Mouse (Mus musculus) liver, postnatal 0 days (tissue): Measurements from ENCODE around the gene Cdx4. TPM values are rescaled to one million over a fixed set of nuclear protein-coding genes. Genes with fewer than 3 reads are reported as not detected.

ENCODE experiments used
- ATAC-seq: fragments of 200-750 bp; cut with Nextera tagmentation; 2 replicates; pipeline ENCODE4 v1.8.0; 2017; ENCODE audit warnings: mild to moderate bottlenecking, moderate library complexity
- DNase-seq: peaks from one replicate; pipeline ENCODE4 v3.0.0-alpha.2; 2016
- H3K27ac ChIP-seq: fragments of 300-500 bp; sonication (generic); 2 replicates; pipeline ENCODE4 v1.5.1; 2014; ENCODE audit warnings: antibody characterized with exemption, moderate library complexity, mild to moderate bottlenecking, low read depth
- H3K27me3 ChIP-seq: fragments of 300-500 bp; sonication (generic); 2 replicates; pipeline ENCODE4 v1.6.1; 2014; ENCODE audit warnings: low read length, control low read depth, mixed read lengths; ENCODE audit not compliant: insufficient read depth
- H3K36me3 ChIP-seq: fragments of 300-500 bp; sonication (generic); replicated peaks from 2 replicates; pipeline ENCODE4 v1.6.1; 2014; ENCODE audit warnings: mild to moderate bottlenecking, control low read depth, low read length, moderate library complexity, mixed read lengths; ENCODE audit not compliant: insufficient read depth
- H3K4me1 ChIP-seq: fragments of 300-500 bp; sonication (generic); 2 replicates; pipeline ENCODE4 v1.6.1; 2014; ENCODE audit warnings: antibody characterized with exemption, mild to moderate bottlenecking, control low read depth; ENCODE audit not compliant: insufficient read depth
- H3K4me2 ChIP-seq: fragments of 300-500 bp; sonication (generic); 2 replicates; pipeline ENCODE4 v1.6.1; 2014; ENCODE audit warnings: low read depth, mild to moderate bottlenecking, low read length, moderate library complexity, mixed read lengths
- H3K4me3 ChIP-seq: fragments of 300-500 bp; sonication (generic); 2 replicates; pipeline ENCODE4 v1.5.1; 2014; ENCODE audit warnings: low read depth, low read length
- H3K9ac ChIP-seq: fragments of 300-500 bp; sonication (generic); replicated peaks from 2 replicates; pipeline ENCODE4 v1.6.1; 2014; ENCODE audit warnings: mild to moderate bottlenecking, moderate library complexity
- H3K9me3 ChIP-seq: fragments of 300-500 bp; sonication (generic); 2 replicates; pipeline ENCODE4 v1.6.1; 2016; ENCODE audit warnings: mild to moderate bottlenecking, control low read depth, low read length, mixed read lengths
- CTCF ChIP-seq: sonication (generic); IDR thresholded peaks from 2 replicates; pipeline ENCODE4 v1.5.1; 2016; ENCODE audit warnings: antibody characterized with exemption, low read depth
- EP300 ChIP-seq: IDR thresholded peaks from 2 replicates; pipeline ENCODE4 v1.6.1; 2016; ENCODE audit warnings: antibody characterized with exemption, low read depth, mild to moderate bottlenecking
- WGBS: fragments of 180-500 bp; shearing (Covaris S2); extraction: QIAGEN DNeasy Blood & Tissue Kit; methylation state at CpG from one replicate; pipeline ENCODE4 v1.1.7; 2014; ENCODE audit not compliant: insufficient replicate concordance; 5-methylcytosine and 5-hydroxymethylcytosine counted together
- polyA plus RNA-seq: library from polyadenylated mRNA; unstranded; fragments of >200 nt; fragmentation: Nextera tagmentation; extraction: Ambion mirVana; gene quantifications from 2 replicates; pipeline ENCODE4 v1.2.1, GENCODE M21; 2015

Gene Cdx4
- polyA plus RNA-seq, 1 experiment from 2014 or later = not detected

DNA sequence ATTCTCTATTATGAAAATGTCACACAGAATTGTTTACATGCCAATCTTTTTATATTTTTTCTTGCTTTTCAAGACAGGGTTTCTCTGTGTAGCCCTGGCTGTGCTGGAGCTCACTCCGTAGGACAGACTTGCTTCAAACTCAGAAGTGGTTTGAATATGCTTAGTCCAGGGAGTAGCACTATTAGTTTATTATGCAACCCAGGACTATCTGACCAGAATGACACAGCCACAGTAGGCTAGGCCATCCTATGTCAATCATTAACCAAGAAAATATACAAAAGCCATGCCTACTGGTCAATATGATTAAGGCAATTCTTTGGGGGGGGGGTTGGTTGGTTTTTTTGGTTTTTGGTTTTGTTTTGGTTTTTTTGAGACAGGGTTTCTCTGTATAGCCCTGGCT, 12.9 kb upstream of the Cdx4 start:
- Histone ChIP-seq H3K27ac (no peak overlapping the region), H3K9me3 (no peaks in the 10 kb centered on the region), H3K4me3 (no peak overlapping the region), H3K9ac (no peak overlapping the region), H3K4me2 (no peak overlapping the region), H3K27me3 (no peaks in the 10 kb centered on the region), H3K36me3 (no peaks in the 10 kb centered on the region), H3K4me1 (no peaks in the 10 kb centered on the region)
- 59% methylated on average over 1 of the region's 1 CpGs for WGBS
- DNase-seq = no peak
- TF ChIP-seq CTCF (no peak), EP300 (no peak)
- peak; percentile 71 for ATAC-seq

DNA sequence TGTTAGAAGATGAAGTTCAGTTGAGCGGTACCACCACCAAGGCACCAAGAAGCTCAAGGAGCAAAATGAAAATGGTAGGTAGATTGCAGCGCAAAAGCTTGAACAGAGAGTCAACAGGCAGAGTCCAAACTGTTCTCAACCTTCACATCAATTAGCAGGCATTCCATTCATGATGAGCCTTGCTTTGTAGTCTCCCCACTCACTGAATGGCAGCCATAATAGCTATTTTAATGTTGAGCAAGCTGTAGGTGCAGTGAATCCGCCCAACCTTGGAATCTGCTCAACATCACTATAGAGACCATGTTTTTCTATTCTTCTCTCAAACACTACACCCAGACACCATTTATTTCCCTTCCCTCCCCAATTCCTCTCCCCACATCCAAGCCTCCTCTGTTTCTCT, 9.5 kb upstream of the Cdx4 start:
- H3K4me1 ChIP-seq = no peaks in the 10 kb centered on the region
- DNase-seq (no peak), ATAC-seq (no peak)
- H3K36me3 ChIP-seq = no peaks in the 10 kb centered on the region
- H3K27ac ChIP-seq = no peak overlapping the region
- no peak overlapping the region for H3K4me2 ChIP-seq
- H3K9me3 ChIP-seq = no peaks in the 10 kb centered on the region
- TF ChIP-seq CTCF (no peak), EP300 (no peak)
- WGBS = 76% methylated on average over 3 of the region's 3 CpGs
- H3K9ac ChIP-seq = no peak overlapping the region
- H3K27me3 ChIP-seq = no peaks in the 10 kb centered on the region
- no peak overlapping the region for H3K4me3 ChIP-seq

DNA sequence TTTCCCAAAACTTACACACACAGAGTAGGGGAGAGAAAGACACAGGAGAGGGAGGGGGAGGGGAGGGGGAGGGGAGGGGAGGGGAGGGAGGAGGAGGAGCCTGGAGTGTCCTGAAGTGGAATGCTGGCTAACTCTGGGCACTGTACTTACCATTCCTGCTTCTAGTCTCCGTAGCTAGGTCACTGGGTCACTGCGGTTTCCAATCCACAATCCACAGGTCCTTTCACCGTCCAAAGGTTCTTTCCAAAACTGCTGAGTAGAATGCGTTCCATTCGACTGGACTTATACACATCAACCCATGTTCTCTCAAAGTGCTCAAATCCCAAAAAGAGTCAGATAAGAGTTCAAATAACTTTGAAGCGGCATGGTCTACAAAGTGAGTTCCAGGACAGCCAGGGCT, 7.1 kb upstream of the Cdx4 start:
- WGBS = 62% methylated on average over 6 of the region's 6 CpGs
- H3K4me1 ChIP-seq = no peaks in the 10 kb centered on the region
- H3K36me3 ChIP-seq = no peaks in the 10 kb centered on the region
- no peak for ATAC-seq
- H3K9me3 ChIP-seq = no peaks in the 10 kb centered on the region
- no peak overlapping the region for H3K4me2 ChIP-seq
- H3K9ac ChIP-seq = no peak overlapping the region
- peaks cover 4% of the 10 kb centered on the region; the same call in 1 of the 2 replicates for H3K27me3 ChIP-seq
- no peak for DNase-seq
- no peak overlapping the region for H3K4me3 ChIP-seq
- TF ChIP-seq EP300 = no peak
- no peak for TF ChIP-seq CTCF
- no peak overlapping the region for H3K27ac ChIP-seq

DNA sequence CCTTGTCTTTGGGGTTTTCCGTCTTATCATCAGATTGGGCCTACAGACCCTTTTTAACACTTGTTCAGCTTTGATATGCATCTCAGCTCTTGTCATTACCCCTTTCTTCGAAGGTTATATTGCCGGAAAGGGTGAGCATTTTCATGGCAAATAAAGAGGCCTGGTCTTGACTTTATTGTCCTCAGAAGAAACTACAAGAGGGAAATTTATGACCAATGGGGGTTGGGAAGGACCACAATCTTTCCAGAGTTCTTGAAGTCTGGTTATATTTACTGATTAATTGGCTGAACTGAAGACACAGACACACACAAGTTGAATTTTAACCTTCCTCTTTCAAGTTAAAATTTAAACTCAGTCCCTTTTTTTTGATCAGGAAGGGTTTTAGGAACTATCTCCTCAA, 4.7 kb downstream of the Cdx4 start:
- no peaks in the 10 kb centered on the region for H3K9me3 ChIP-seq
- H3K27ac ChIP-seq = no peak overlapping the region
- WGBS = 54% methylated on average over 3 of the region's 3 CpGs
- H3K9ac ChIP-seq = no peak overlapping the region
- TF ChIP-seq CTCF = no peak
- TF ChIP-seq EP300 = no peak
- no peaks in the 10 kb centered on the region for H3K36me3 ChIP-seq
- H3K27me3 ChIP-seq = peaks cover 35% of the 10 kb centered on the region
- no peak overlapping the region for H3K4me2 ChIP-seq
- H3K4me1 ChIP-seq = no peaks in the 10 kb centered on the region
- DNase-seq (no peak), ATAC-seq (no peak)
- no peak overlapping the region for H3K4me3 ChIP-seq

DNA sequence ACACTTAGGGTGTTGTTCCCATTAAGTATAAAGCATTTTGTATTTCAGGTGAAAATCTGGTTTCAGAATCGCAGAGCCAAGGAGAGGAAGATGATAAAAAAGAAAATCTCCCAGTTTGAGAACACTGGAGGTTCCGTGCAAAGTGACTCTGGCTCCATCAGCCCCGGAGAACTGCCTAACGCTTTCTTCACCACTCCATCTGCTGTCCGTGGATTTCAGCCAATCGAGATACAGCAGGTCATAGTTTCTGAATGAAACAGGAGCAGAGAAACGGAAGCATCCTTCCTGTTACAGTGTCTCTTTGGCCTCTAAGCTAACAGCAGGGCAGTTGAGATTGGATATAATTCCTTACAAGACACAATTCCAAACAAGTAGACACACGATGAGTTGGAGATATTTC, 8.2 kb downstream of the Cdx4 start:
- Histone ChIP-seq H3K27ac (no peak overlapping the region), H3K4me1 (no peaks in the 10 kb centered on the region), H3K36me3 (no peaks in the 10 kb centered on the region), H3K9ac (no peak overlapping the region), H3K27me3 (peaks cover 17% of the 10 kb centered on the region; the same call in 1 of the 2 replicates), H3K4me2 (no peak overlapping the region), H3K4me3 (no peak overlapping the region), H3K9me3 (no peaks in the 10 kb centered on the region)
- ATAC-seq = no peak
- WGBS = 65% methylated on average over 8 of the region's 8 CpGs
- TF ChIP-seq CTCF = no peak
- TF ChIP-seq EP300 = no peak
- DNase-seq = no peak

DNA sequence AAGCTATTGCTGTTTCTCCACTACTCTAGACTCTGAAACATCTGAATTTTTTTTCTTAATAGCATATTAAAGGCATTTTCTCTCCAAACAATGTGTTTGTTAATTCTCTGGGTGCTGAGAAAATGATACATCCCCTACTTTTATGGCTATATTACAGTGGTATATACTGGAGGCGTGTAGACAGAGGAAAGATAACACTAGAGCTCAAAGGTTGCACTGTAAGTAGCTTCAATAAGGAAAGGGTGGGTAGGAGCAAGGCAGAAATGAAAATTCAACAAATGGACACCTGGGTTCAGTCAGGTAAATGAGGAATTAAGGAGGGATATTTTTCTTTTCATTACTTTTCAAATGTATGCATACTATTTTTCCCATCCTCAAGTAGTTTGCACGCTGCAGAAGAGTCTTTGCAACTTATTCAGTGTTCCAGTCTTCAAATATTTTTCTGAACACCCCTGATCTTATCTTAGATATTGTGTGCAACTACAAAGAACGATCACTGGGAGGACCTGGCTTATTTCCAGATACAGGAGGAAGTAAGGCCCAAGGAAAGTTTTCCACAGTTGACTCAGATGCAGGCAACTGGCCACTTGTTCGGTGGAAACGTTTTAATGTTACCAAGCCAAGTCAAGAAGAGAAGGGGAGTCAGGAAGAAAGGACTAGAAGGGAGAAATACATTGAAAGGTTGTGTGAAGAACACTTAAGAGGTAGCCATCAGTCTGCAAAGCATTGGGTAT, 10.1 kb downstream of the Cdx4 start:
- DNase-seq (no peak), ATAC-seq (no peak)
- Histone ChIP-seq H3K9me3 (no peaks in the 10 kb centered on the region), H3K4me1 (no peaks in the 10 kb centered on the region), H3K27me3 (peaks cover 17% of the 10 kb centered on the region; the same call in 1 of the 2 replicates), H3K27ac (no peak overlapping the region), H3K4me3 (no peak overlapping the region), H3K9ac (no peak overlapping the region), H3K4me2 (no peak overlapping the region), H3K36me3 (no peaks in the 10 kb centered on the region)
- no peak for TF ChIP-seq CTCF
- no peak for TF ChIP-seq EP300
- WGBS = 45% methylated on average over 5 of the region's 5 CpGs
